Mouse (Mus musculus): ENCODE data around the gene Pou3f1.
"Not testable (repeated sequence)": the region's sequence is repeated elsewhere in the genome, so short reads cannot be mapped to it uniquely, and the experiment has no call there.

The Pou3f1 gene

GRCm38 (mm10) chr4:124694572-124694971 is 38.0 kb downstream of the Pou3f1 start:
- no peak for DNase-seq

GRCm38 (mm10) chr4:124695786-124696516 is 39.3 kb downstream of the Pou3f1 start:
- peak; percentile 67 to 68 for DNase-seq

DNA sequence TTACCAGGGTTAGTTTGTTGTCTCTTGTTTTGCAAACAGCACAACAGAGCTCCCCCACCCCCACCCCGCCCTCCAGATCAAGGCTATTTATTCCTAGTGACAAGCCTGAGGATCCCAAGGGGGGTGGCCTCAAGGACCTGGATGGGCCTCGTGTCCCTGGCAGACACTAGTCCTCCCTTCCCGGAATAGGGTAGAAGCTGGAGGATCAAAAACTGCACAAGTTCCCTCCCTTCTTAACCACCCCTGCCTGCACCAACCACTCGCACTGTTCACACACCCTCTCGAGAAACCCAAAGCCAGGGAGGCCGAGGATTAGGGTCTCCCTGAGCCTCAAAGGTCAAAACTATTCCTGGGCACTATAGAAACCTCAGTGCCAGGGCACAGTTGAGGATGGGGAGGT is 43.2 kb downstream of the Pou3f1 start:
- no peak for DNase-seq

- DNase-seq, result peak; percentile 79 to 80
Measured at GRCm38 (mm10) chr4:124700248-124700971, 43.8 kb downstream of the Pou3f1 start, which contains the start of gene Fhl3. Gene Fhl3, plus strand, starts transcription at chr4:124700701.

GRCm38 (mm10) chr4:124701052-124701845 is 44.6 kb downstream of the Pou3f1 start:
- DNase-seq, result no peak

GRCm38 (mm10) chr4:124701916-124702315 is 45.3 kb downstream of the Pou3f1 start:
- no peak for DNase-seq

GRCm38 (mm10) chr4:124703406-124703805 is 46.8 kb downstream of the Pou3f1 start:
- DNase-seq, result no peak

DNA sequence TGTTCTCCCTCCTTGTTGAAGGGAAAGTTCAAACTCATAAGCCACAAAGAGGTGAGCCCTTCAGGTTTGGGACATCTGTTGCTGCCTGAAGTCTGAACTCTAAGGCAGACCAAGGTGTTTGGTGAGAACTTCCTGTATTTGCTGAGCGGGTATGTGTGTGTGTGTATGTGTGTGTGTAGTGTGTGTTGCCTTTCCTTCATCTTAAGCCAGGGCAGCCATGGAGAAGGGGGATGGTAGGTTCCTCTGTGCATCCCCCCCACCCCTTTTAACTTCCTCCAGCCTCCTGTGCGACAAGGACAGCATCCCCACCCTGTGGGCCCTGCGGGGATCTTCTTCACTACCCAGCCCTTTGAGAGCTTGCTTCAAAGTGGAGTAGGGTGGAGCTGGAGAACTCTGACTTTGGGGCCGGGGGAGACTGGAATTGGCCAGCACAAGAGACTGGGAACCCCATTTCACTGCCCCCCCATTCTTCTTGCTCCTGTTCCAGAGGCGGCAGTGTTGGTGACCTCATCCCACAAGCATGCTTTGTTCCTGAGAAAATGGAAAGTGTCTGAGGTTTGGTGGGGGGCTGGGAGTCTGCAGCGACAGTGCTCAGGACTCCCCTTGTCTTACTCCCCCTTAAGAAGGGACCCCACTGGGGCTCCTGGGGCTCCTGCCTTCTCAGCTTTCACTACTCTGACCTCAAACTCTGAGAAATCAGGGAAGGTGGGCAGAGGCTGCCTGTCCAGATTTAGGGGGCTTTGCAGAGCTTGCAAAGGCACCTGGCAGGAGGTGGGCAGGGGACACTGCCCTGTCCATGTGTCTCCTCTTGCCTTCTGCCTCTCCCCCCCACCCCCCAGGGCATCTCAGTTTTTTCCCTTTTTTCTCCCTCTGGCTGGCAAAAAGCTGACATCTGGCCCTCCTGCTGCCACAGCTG is 47.5 kb downstream of the Pou3f1 start:
- no peak for DNase-seq

DNA sequence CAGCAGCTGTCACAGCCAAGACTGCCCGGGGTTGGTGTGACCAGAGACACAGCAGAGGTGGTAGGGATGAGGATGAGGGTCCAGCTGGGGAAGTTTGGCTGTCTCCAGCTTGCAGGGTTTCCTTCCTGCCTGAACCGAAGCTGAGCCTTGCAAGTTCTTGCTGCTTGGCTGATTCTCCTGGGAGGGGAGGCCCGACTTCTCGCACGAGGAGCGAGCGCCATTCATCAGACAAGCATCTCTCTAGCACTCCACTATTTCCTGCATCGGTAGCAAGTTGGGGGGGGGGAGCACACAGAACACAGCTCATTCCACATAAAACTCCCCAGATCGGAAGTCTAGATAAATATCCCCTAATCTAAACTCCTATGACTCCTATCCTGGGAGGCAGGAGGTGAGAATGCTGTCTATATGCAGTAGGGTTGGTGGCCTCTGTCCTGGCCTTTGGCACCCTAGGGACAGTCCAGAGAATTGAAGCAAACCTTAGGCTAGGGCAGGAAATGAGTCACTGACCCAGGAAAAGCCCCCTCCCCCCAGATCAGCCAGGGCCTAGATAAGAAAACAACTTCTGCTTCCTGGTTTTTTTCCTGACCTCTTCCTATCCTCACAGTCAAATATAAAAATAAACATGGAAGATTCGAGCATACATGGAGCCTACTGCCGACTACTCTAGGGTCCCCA is 48.3 kb downstream of the Pou3f1 start:
- peak in 1 of 2 experiments; percentile 50 for DNase-seq

GRCm38 (mm10) chr4:124705661-124706269 is 49.2 kb downstream of the Pou3f1 start:
- DNase-seq, result no peak

GRCm38 (mm10) chr4:124707381-124708199 is 51.0 kb downstream of the Pou3f1 start:
- not testable (repeated sequence) for DNase-seq

DNA sequence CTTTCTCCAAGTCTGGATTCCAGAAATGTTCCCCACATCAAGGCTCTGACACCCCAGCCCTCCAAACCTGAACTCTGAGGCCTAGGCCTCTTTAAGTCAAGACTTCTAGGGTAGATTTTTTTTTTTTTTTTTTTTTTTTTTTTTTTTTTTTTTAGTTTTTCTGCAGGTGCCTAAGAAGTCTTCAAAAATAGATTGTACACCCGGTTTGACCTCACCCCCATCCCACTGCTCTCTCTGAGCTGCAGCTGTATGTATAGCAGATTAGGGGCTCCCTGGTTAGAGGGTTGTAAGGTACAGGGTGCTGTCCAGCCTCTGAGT is 51.6 kb downstream of the Pou3f1 start:
- DNase-seq, result not testable (repeated sequence)

GRCm38 (mm10) chr4:124708518-124709477 is 52.2 kb downstream of the Pou3f1 start:
- peak; percentile 87 to 88 for DNase-seq

- DNase-seq, result peak in 1 of 2 experiments; percentile 32
Measured at GRCm38 (mm10) chr4:124709961-124710446, 53.4 kb downstream of the Pou3f1 start.

Measured in kidney, adult 8-10 months (tissue).